Mouse (Mus musculus) bone marrow, adult 2 months (tissue): ENCODE results near the gene Wdr92.

Source experiments
- CTCF ChIP-seq: fragments of 200-500 bp; IDR thresholded peaks from 2 replicates; pipeline ENCODE4 v1.5.1; 2011; ENCODE audit warnings: low read length, control low read depth; ENCODE audit not compliant: control insufficient read depth, insufficient read depth
- POLR2A ChIP-seq: fragments of 200-500 bp; IDR thresholded peaks from 2 replicates; pipeline ENCODE4 v1.6.1; 2011; ENCODE audit warnings: low read depth, mild to moderate bottlenecking, control low read depth, low read length, borderline replicate concordance; ENCODE audit not compliant: control insufficient read depth

DNA sequence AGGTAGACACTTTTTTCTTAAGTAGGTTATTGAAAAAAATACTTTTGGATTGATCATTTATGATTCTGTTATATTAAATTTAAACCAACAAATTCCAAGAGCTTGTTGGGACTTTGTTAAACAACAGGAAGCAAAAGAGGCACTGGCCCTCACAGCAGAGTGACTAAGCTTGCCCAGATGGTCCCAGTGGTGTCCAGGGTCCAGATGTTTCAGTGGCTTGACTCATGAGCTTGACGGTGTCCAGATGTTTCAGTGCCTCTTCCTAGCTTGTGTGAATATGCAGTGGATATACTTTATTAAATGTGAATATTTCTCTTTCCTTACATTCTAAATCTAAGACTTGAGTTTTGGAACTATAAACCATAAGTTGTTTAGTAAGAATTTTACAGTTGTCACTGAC lies 86.9 kb downstream of the Wdr92 start:
- no peak for TF ChIP-seq CTCF
- TF ChIP-seq POLR2A: no peak
